Mouse (Mus musculus) 3134 (cell line): ENCODE data around the gene Car15.

ENCODE experiments used
- DNase-seq: peaks from one replicate; pipeline ENCODE4 v3.0.0-alpha.2; 2011; ENCODE audit warnings: low spot score; ENCODE audit not compliant: insufficient read length; ENCODE audit errors: extremely low read depth

Gene Car15

DNA sequence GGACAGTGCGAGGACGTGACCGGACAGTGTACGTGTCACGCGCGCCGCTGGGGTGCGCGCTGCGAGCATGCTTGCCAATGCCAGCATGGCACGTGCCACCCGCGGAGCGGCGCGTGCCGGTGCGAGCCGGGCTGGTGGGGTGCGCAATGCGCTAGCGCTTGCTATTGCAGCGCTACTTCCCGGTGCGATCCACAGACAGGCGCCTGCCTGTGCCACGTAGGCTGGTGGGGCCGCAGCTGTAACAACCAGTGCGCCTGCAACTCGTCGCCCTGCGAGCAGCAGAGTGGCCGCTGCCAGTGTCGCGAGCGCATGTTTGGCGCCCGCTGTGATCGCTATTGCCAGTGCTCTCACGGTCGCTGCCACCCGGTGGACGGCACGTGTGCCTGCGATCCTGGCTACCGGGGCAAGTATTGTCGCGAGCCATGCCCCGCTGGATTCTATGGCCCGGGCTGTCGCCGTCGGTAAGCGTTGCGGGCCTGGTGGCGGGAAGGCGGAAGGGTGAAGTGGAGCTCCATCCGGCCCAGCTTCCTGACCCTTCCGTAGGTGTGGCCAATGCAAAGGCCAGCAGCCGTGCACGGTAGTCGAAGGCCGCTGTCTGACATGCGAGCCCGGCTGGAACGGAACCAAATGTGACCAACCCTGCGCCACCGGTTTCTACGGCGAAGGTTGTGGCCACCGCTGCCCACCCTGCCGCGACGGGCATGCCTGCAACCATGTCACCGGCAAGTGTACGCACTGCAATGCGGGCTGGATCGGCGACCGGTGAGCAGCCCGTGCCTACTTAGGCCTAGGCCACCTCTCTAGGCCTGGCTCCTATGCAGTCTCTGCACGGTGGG lies 35.1 kb downstream of the Car15 start:
- no peak for DNase-seq

DNA sequence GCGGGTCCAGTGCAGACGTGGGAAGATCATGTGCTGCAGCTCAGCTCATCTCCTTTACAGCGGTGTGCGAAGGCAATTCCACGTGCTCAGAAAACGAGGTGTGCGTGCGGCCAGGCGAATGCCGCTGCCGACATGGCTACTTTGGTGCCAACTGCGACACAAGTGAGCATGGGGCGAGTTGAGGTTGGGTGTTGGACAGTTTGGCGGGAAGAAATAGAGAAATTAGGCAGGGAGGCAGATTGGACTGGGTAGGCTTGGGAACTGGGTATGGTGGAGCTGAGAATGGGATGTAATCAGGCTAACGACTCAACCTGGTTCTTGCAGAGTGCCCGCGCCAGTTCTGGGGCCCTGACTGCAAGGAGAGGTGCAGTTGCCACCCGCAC lies 35.7 kb downstream of the Car15 start:
- DNase-seq: no peak

DNA sequence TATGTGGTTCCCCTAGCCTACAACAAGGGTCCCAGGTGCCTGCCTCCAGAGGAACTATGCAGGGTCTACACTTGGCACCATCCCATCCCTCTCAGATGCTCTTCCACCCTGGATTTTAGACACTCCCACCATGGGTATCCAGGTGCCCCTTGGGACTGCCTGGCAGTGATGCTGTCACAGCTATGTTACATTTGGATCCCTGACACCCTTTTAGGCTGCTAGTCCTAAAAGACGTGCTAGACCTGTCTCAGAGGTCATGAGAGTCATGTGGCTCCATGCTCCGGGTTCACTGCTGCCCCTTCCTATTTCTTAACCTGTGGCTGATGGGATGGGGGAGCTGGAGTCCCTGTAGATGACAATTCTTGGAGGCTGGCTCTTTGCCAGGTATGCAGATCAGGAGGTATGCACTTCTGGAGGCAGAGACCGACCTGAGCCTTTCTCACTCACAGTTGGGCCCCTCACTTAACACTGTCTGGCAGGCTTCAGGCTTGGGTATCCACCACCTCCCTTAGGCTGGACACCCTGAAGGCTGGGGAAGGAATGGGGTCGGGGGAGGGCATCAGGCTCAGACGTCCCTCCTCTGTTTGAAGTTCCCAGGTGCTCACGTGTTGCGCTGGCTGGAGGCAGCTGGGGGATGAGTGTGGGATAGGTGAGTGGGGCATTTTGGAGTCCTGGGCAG lies 36.2 kb downstream of the Car15 start:
- DNase-seq: no peak

DNA sequence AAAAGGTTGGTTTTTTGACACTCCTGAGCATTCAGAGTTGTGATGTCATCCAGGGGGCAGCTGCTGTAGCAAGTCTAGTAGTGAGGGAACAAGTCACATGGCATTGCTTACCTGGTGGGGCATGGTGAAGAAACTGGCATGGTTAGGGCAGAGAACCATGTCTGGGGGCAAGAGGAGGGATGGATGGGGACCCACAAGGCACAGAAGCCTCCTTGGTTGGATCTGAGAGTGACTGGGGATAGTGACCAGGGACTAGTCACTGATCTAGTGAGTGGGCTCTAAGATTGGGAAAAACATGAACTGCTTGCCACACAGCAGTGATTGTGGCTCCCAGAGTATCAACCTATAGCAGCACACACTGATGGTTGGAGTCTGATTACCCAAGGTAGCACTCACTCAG lies 38.6 kb downstream of the Car15 start:
- no peak for DNase-seq

DNA sequence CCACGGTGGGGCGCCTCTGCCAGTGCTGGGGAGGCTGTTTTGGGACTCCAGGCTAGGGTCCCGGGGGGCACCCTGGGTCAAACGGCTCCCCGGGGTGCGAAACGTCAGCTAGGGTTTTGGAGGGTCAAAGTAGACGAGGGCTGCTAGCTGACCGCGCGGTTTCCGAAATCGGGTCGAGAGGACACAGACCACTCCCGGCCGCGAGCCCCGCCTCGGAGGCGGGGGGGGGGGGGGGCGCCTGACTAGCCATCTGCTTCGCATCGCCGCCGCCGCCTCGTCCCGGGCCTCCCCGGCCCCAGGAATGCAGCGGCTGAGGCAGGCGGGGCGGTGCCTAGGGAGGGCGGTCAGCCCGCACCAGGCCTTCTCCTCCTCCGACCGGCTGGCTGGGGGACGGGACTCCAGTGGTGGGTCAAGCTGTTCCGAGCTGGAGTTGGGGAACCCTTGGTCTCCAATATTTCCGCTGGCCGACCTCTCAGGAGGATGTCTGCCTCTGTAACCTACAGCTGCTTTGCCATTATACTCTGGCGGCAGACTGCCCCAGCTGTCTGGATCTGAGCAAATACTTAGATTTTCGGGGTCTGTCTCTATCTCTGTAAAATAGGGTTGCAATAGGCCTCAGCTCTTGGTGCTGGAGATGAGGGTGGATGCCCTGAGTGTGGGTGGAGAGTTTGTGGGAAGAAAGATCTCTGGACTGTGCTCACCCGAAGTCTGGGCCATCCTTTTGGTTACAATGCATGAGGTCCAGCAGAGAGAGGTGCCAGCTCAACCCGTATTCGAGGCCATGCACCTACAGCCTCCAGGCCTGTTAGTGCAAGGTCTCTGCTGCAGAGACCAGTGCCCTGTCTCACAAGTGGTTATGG lies 39.6 kb downstream of the Car15 start:
- no peak for DNase-seq

DNA sequence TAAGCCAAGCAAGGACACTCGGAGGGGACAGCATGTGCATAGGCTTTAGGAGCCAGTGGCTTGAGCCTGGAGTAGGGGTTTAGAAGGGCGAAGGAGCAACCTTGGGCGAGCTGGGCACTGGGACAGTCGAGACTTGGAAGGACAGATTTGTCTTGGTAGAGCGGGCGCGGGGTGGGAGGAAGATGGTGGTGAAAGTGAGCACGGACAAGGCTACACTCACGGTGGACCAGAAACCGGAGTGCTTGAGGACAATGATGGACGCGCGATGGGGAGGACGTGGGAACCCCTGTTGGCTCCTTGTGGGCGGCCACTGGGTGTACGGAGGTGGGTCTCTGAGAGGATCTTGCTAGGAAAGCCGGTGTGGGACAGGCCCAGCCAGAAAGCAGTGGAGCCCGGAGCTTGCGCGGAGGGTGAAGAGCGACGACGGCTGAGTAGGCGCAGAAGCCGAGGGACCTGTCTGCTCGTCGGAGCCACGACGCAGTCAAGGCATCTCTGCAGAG lies 40.3 kb downstream of the Car15 start:
- DNase-seq: no peak

DNA sequence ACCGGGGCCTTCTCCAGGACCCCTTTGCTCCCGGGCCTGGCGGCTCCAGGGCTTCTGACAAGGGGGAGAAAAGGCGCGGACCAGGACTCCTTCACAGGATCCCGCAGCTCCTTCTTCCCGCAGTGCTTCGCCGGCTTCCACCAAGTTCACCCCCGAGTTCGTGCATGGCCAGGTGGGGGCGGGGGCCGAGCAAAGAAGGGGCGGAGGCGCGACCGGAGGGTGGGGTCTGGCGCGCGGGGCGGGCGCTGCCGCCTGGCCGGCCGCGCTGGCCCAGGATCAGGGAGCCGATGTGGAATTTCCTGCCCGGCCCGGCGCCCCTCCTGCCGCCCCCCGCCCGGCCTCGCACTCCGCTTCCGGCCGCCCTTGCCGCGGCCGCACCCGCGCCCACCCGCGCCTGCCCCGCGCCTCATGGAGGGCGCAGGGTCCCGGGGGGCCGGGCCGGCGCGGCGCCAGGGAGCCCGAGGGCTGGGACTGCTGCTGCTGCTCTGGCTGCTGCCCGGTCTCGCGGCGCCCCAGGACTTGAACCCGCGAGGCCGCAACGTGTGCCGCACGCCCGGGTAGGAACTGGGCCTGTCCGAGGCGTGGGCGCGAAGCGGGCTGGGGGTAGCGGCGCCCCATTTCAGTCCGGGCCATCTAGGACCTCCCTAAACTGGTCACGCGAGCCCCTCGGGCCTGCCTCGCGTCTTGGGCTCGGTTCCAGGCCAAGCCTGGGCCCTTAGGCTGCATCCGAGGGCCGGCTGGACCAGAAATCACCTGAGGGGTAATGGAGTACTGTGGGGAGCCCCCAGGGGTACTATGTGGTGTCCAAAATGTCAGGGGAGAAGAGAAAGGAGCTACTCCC lies 41.0 kb downstream of the Car15 start, which contains the start of gene Scarf2:
Gene Scarf2 (plus strand): TSS at position 312 of the 841 bp plus-strand sequence.
- DNase-seq: no peak

DNA sequence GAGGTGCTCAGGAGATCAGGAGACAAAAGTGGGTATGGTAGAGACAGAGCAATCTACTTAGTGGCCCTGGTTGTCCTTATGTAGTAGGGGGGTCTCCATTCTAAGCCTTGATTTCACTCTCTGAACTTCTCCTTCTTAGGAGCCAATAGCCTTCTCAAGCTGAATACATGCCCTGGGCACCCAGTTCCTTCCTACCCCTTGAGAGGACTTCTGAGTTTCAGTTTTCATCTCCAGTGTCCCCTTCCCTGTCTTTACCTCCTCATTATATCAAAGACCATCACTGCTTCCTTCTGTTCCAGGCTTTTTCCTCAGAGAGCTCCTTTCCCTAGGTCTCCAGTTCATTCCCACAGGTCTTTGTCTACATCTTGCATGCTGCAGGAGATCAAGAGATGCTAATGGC lies 41.6 kb downstream of the Car15 start:
- DNase-seq: no peak

DNA sequence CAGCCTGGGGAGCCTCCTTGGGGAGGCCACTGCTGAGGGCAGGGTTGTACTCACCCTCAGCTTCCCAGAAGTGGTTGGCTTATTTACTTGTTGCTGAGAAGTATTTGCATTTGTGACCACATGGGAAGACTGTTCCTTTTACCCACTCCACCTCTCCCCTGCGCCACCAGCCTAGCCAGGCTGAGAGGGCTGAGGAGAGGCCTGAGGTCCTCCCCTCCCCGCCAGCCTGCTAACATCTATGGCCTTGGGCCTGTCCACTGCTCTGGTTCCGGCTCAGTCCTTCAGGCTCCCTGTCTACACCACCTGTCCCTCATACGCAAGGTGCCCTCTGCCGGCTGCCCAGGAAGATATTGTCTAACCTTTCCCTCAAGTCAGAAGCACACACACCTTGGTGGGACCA lies 42.5 kb downstream of the Car15 start:
- DNase-seq: no peak

DNA sequence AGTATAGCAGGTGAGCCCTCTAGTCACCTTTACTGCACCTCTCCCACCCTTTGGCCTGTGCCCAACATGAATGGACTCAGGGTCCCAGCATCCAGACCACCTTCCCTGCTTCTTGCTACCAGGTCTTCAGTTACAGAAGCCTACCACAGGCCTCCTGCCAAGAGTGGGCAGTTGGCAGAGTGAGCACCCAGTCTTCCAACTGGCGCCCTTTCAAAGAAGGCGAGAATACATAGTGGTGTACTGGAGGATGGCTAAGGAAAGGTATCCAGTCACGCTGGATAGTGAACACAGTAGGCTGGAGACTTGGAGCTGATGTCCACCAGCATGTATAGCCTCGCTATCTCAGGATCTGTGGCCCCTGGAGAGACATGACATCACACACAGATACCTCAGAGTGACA lies 44.1 kb downstream of the Car15 start:
- no peak for DNase-seq

DNA sequence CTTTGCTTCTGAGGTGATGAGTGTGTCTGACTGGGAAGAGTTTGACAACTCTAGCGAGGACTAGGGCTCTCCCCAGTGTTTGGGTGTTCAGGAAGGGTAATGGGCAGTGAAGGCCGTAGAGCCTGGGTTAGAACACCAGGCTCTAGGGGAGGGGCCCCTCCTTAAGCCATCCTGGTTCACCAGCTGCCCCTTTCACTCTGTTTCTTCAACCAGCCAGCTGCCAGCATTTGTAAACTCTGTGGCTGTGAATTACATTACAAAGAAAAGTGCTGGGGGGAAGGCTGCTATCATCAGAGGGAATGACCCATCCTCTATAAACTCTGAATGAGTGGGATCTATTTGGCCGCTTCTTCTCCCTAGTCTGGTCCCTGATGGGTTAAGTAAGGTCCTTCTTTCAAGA lies 45.4 kb downstream of the Car15 start:
- no peak for DNase-seq

DNA sequence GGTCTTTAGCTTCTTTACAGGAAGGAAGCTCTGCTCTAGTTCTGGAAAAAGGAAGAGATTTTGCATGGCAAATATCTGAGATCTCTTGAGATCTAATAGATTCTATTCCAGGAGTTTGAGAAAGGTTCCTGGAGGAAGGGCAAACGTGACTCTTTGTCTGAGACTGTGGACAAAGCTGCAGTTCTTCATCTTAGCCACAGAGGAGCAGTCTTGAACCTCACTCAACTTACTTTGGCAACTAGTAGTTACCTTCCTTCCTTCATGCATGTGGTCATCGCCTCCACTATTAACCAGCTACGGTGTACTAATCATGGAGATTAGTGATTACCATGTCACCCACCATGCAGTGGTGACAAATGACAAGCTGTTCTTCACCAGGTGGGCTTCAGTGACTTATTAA lies 52.8 kb downstream of the Car15 start:
- DNase-seq: no peak
